Mouse (Mus musculus): ENCODE data around the gene Babam2. TPM values are rescaled to one million over a fixed set of nuclear protein-coding genes. Genes with fewer than 3 reads are reported as not detected.

The Babam2 gene
- polyA plus RNA-seq, 1 experiment from 2014 or later, result 90.2 TPM

GRCm38 (mm10) chr5:31750231-31750925 is 52.9 kb downstream of the Babam2 start:
- no peaks in the 10 kb centered on the region for H3K36me3 ChIP-seq (ENCODE audit: insufficient read depth, low read length)
- no peak overlapping the region for H3K4me3 ChIP-seq (replicated peaks; ENCODE audit: low read depth, low read length)
- DNase-seq (ENCODE audit: low spot score) (no peak), ATAC-seq (replicated peaks; ENCODE audit: low FRiP score, low read depth) (no peak)
- H3K9me3 ChIP-seq (replicated peaks; ENCODE audit: low read length), result no peaks in the 10 kb centered on the region
- H3K27ac ChIP-seq, result no peak overlapping the region
- H3K4me2 ChIP-seq (ENCODE audit: low read length), result no peak overlapping the region
- no peaks in the 10 kb centered on the region for H3K4me1 ChIP-seq (replicated peaks; ENCODE audit: insufficient read depth, low read length)
- H3K9ac ChIP-seq (ENCODE audit: low read depth, low read length), result no peak overlapping the region
- H3K27me3 ChIP-seq (ENCODE audit: insufficient read depth, low read length), result no peaks in the 10 kb centered on the region
- TF ChIP-seq CTCF (IDR thresholded peaks at IDR 0.05; ENCODE audit: low read depth), result no peak
- WGBS, result 48% methylated on average over 9 of the region's 9 CpGs

- Histone ChIP-seq H3K4me1 (replicated peaks; ENCODE audit: insufficient read depth, low read length) (no peaks in the 10 kb centered on the region), H3K36me3 (ENCODE audit: insufficient read depth, low read length) (no peaks in the 10 kb centered on the region), H3K9me3 (replicated peaks; ENCODE audit: low read length) (no peaks in the 10 kb centered on the region), H3K4me2 (ENCODE audit: low read length) (no peak overlapping the region), H3K4me3 (replicated peaks; ENCODE audit: low read depth, low read length) (no peak overlapping the region), H3K9ac (ENCODE audit: low read depth, low read length) (no peak overlapping the region), H3K27ac (no peak overlapping the region), H3K27me3 (ENCODE audit: insufficient read depth, low read length) (no peaks in the 10 kb centered on the region)
- no peak for TF ChIP-seq CTCF (IDR thresholded peaks at IDR 0.05; ENCODE audit: low read depth)
- 84% methylated on average over 4 of the region's 4 CpGs for WGBS
- ATAC-seq (replicated peaks; ENCODE audit: low FRiP score, low read depth), result no peak
- no peak for DNase-seq (ENCODE audit: low spot score)
Observed at GRCm38 (mm10) chr5:31750955-31751354, 53.5 kb downstream of the Babam2 start.

GRCm38 (mm10) chr5:31754634-31755033 is 57.1 kb downstream of the Babam2 start:
- Histone ChIP-seq H3K4me1 (replicated peaks; ENCODE audit: insufficient read depth, low read length) (no peaks in the 10 kb centered on the region), H3K4me2 (ENCODE audit: low read length) (no peak overlapping the region), H3K4me3 (replicated peaks; ENCODE audit: low read depth, low read length) (no peak overlapping the region), H3K27ac (no peak overlapping the region), H3K9ac (ENCODE audit: low read depth, low read length) (no peak overlapping the region), H3K9me3 (replicated peaks; ENCODE audit: low read length) (no peaks in the 10 kb centered on the region), H3K27me3 (ENCODE audit: insufficient read depth, low read length) (no peaks in the 10 kb centered on the region), H3K36me3 (ENCODE audit: insufficient read depth, low read length) (no peaks in the 10 kb centered on the region)
- DNase-seq (ENCODE audit: low spot score), result no peak
- 88% methylated on average over 1 of the region's 1 CpGs for WGBS
- no peak for ATAC-seq (replicated peaks; ENCODE audit: low FRiP score, low read depth)
- TF ChIP-seq CTCF (IDR thresholded peaks at IDR 0.05; ENCODE audit: low read depth), result no peak

- Histone ChIP-seq H3K9ac (ENCODE audit: low read depth, low read length) (no peak overlapping the region), H3K9me3 (replicated peaks; ENCODE audit: low read length) (no peaks in the 10 kb centered on the region), H3K4me1 (replicated peaks; ENCODE audit: insufficient read depth, low read length) (no peaks in the 10 kb centered on the region), H3K4me2 (ENCODE audit: low read length) (no peak overlapping the region), H3K36me3 (ENCODE audit: insufficient read depth, low read length) (no peaks in the 10 kb centered on the region), H3K4me3 (replicated peaks; ENCODE audit: low read depth, low read length) (no peak overlapping the region), H3K27ac (no peak overlapping the region), H3K27me3 (ENCODE audit: insufficient read depth, low read length) (no peaks in the 10 kb centered on the region)
- 88% methylated on average over 3 of the region's 3 CpGs for WGBS
- DNase-seq (ENCODE audit: low spot score) (no peak), ATAC-seq (replicated peaks; ENCODE audit: low FRiP score, low read depth) (no peak)
- no peak for TF ChIP-seq CTCF (IDR thresholded peaks at IDR 0.05; ENCODE audit: low read depth)
Observed at GRCm38 (mm10) chr5:31755255-31755654, 57.8 kb downstream of the Babam2 start.

- no peaks in the 10 kb centered on the region for H3K36me3 ChIP-seq (ENCODE audit: insufficient read depth, low read length)
- no peak overlapping the region for H3K27ac ChIP-seq
- no peaks in the 10 kb centered on the region for H3K9me3 ChIP-seq (replicated peaks; ENCODE audit: low read length)
- ATAC-seq (replicated peaks; ENCODE audit: low FRiP score, low read depth) (no peak), DNase-seq (ENCODE audit: low spot score) (no peak)
- no peaks in the 10 kb centered on the region for H3K27me3 ChIP-seq (ENCODE audit: insufficient read depth, low read length)
- H3K4me1 ChIP-seq (replicated peaks; ENCODE audit: insufficient read depth, low read length), result no peaks in the 10 kb centered on the region
- H3K4me3 ChIP-seq (replicated peaks; ENCODE audit: low read depth, low read length), result no peak overlapping the region
- H3K4me2 ChIP-seq (ENCODE audit: low read length), result no peak overlapping the region
- TF ChIP-seq CTCF (IDR thresholded peaks at IDR 0.05; ENCODE audit: low read depth), result no peak
- WGBS, result 83% methylated on average over 9 of the region's 9 CpGs
- no peak overlapping the region for H3K9ac ChIP-seq (ENCODE audit: low read depth, low read length)
Observed at GRCm38 (mm10) chr5:31758310-31759091, 61.0 kb downstream of the Babam2 start.

- H3K9ac ChIP-seq (ENCODE audit: low read depth, low read length), result no peak overlapping the region
- ATAC-seq (replicated peaks; ENCODE audit: low FRiP score, low read depth) (no peak), DNase-seq (ENCODE audit: low spot score) (no peak)
- WGBS, result 97% methylated on average over 4 of the region's 4 CpGs
- H3K4me3 ChIP-seq (replicated peaks; ENCODE audit: low read depth, low read length), result no peak overlapping the region
- no peak overlapping the region for H3K27ac ChIP-seq
- no peaks in the 10 kb centered on the region for H3K4me1 ChIP-seq (replicated peaks; ENCODE audit: insufficient read depth, low read length)
- H3K4me2 ChIP-seq (ENCODE audit: low read length), result no peak overlapping the region
- H3K9me3 ChIP-seq (replicated peaks; ENCODE audit: low read length), result no peaks in the 10 kb centered on the region
- no peak for TF ChIP-seq CTCF (IDR thresholded peaks at IDR 0.05; ENCODE audit: low read depth)
- no peaks in the 10 kb centered on the region for H3K36me3 ChIP-seq (ENCODE audit: insufficient read depth, low read length)
- no peaks in the 10 kb centered on the region for H3K27me3 ChIP-seq (ENCODE audit: insufficient read depth, low read length)
Observed at GRCm38 (mm10) chr5:31761836-31762235, 64.4 kb downstream of the Babam2 start.
